Mouse (Mus musculus): ENCODE results near the gene Gm12184. TPM values are rescaled to one million over a fixed set of nuclear protein-coding genes. Genes with fewer than 3 reads are reported as not detected.
"Not testable (repeated sequence)": the region's sequence is repeated elsewhere in the genome, so short reads cannot be mapped to it uniquely, and the experiment has no call there.

The Gm12184 gene
- 3.9 and 4.1 TPM in 2 replicates for polyA plus RNA-seq (2014; fragmentation: Nextera tagmentation; extraction: Ambion mirVana)

- not testable (repeated sequence) for DNase-seq (ENCODE audit: low spot score); H3K27me3 ChIP-seq (replicated peaks; ENCODE audit: control insufficient read depth, insufficient read depth, low read length); H3K36me3 ChIP-seq (ENCODE audit: control insufficient read depth, insufficient read depth, low read length); H3K9me3 ChIP-seq (ENCODE audit: control insufficient read depth, low read length)
- H3K9ac ChIP-seq (ENCODE audit: low read length): peak within 1 kb of the TSS; percentile 38
- H3K4me1 ChIP-seq (replicated peaks; ENCODE audit: control insufficient read depth, insufficient read depth, low read length): peaks cover 13% of the 10 kb centered on the region; the same call in 1 of the 2 replicates
- ATAC-seq (replicated peaks; ENCODE audit: low FRiP score, low TSS enrichment, low read depth): peak; percentile 82
- peak within 1 kb of the TSS; percentile 46 for H3K4me2 ChIP-seq (ENCODE audit: low read length)
- H3K27ac ChIP-seq (ENCODE audit: low read depth): peak within 1 kb of the TSS; percentile 43; the same call in 1 of the 2 replicates
- WGBS: 0% methylated on average over 34 of the region's 92 CpGs
- H3K4me3 ChIP-seq (ENCODE audit: low read depth, low read length): peak within 1 kb of the TSS; percentile 51
Observed at GRCm38 (mm10) chr11:48825979-48826751, at the start of gene Gm12184, which contains the start of gene Trim7. Gene Gm12184, minus strand, starts transcription at chr11:48826655. Gene Trim7, plus strand, starts transcription at chr11:48826140.

DNA sequence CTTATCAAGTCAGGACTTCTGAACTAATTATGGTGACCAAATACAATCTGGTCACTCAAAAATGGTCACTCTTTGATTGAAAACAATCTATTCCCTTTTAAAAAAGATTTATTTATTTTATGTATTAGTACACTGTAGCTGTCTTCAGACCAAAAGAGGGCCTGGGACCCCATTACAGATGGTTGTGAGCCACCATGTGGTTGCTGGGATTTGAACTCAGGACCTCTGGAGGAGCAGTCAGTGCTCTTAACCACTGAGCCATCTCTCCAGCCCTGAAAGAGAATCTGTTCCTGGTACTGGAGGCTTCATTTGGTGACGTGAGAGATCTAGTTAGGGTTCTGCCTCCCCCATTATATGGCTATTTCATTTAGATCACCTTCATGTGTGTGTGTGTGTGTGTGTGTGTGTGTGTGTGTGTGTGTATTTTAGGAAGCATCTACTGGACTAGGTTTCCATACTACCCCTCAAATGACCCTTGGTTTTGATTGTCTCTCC lies 48.9 kb upstream of the Gm12184 start:
- not testable (repeated sequence) for H3K4me2 ChIP-seq (ENCODE audit: low read length); H3K4me3 ChIP-seq (ENCODE audit: low read depth, low read length); H3K27ac ChIP-seq (ENCODE audit: low read depth); H3K9me3 ChIP-seq (ENCODE audit: control insufficient read depth, low read length); H3K36me3 ChIP-seq (ENCODE audit: control insufficient read depth, insufficient read depth, low read length); H3K9ac ChIP-seq (ENCODE audit: low read length); ATAC-seq (replicated peaks; ENCODE audit: low FRiP score, low TSS enrichment, low read depth); H3K27me3 ChIP-seq (replicated peaks; ENCODE audit: control insufficient read depth, insufficient read depth, low read length); DNase-seq (ENCODE audit: low spot score)
- WGBS: 100% methylated on average over 1 of the region's 1 CpGs
- H3K4me1 ChIP-seq (replicated peaks; ENCODE audit: control insufficient read depth, insufficient read depth, low read length): peaks cover 13% of the 10 kb centered on the region

- Histone ChIP-seq H3K4me2 (ENCODE audit: low read length) (no peak overlapping the region), H3K27ac (ENCODE audit: low read depth) (no peak overlapping the region), H3K9me3 (ENCODE audit: control insufficient read depth, low read length) (no peaks in the 10 kb centered on the region), H3K36me3 (ENCODE audit: control insufficient read depth, insufficient read depth, low read length) (no peaks in the 10 kb centered on the region), H3K4me1 (replicated peaks; ENCODE audit: control insufficient read depth, insufficient read depth, low read length) (peaks cover 22% of the 10 kb centered on the region), H3K4me3 (ENCODE audit: low read depth, low read length) (no peak overlapping the region), H3K27me3 (replicated peaks; ENCODE audit: control insufficient read depth, insufficient read depth, low read length) (no peaks in the 10 kb centered on the region), H3K9ac (ENCODE audit: low read length) (no peak overlapping the region)
- peak; percentile 36; the same call in 1 of the 2 replicates for ATAC-seq (replicated peaks; ENCODE audit: low FRiP score, low TSS enrichment, low read depth)
- 1% methylated on average over 4 of the region's 4 CpGs for WGBS
- DNase-seq (ENCODE audit: low spot score): peak; percentile 78
Observed at GRCm38 (mm10) chr11:48874465-48874864, 48.0 kb upstream of the Gm12184 start.

DNA sequence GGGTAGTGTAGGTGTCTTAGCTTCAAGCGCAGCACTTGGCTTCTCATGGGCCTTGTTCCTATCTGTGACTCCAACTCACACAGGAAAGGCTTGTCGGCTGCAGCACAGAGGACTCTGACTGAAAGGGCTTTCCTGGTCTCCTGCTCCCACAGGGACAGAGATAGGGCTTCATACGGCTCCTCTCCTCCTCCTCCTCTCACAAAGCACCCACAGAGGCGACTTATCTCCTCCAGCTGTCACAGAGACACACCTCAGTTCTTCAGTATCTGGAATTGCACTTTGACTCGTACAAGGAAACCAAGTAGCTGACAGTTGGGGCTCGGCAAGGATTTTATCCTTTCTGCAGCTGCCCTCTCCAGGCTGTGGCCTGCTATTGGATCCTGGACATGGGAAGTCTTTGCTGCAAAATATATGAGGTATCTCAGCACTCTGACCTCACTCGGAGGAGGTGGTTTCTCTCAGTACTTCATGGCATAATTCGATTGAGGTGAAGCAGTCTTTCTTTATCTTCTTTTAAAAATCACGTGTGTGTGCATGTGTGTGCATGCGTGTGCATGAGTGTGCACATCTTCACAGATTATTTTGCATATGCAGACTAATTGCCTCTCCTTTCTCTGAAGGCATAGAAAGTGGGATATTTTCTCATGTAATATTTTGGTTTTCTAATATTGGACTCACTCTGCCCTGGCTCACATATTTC lies 47.3 kb upstream of the Gm12184 start:
- no peaks in the 10 kb centered on the region for H3K9me3 ChIP-seq (ENCODE audit: control insufficient read depth, low read length)
- DNase-seq (ENCODE audit: low spot score) (no peak), ATAC-seq (replicated peaks; ENCODE audit: low FRiP score, low TSS enrichment, low read depth) (peak; percentile 25; the same call in 1 of the 2 replicates)
- 53% methylated on average over 10 of the region's 10 CpGs for WGBS
- no peak overlapping the region for H3K9ac ChIP-seq (ENCODE audit: low read length)
- peak overlapping the region; percentile 16; the same call in 1 of the 2 replicates for H3K4me2 ChIP-seq (ENCODE audit: low read length)
- no peak overlapping the region for H3K4me3 ChIP-seq (ENCODE audit: low read depth, low read length)
- peak overlapping the region; percentile 82 for H3K27ac ChIP-seq (ENCODE audit: low read depth)
- H3K4me1 ChIP-seq (replicated peaks; ENCODE audit: control insufficient read depth, insufficient read depth, low read length): peaks cover 29% of the 10 kb centered on the region
- no peaks in the 10 kb centered on the region for H3K36me3 ChIP-seq (ENCODE audit: control insufficient read depth, insufficient read depth, low read length)
- H3K27me3 ChIP-seq (replicated peaks; ENCODE audit: control insufficient read depth, insufficient read depth, low read length): no peaks in the 10 kb centered on the region

DNA sequence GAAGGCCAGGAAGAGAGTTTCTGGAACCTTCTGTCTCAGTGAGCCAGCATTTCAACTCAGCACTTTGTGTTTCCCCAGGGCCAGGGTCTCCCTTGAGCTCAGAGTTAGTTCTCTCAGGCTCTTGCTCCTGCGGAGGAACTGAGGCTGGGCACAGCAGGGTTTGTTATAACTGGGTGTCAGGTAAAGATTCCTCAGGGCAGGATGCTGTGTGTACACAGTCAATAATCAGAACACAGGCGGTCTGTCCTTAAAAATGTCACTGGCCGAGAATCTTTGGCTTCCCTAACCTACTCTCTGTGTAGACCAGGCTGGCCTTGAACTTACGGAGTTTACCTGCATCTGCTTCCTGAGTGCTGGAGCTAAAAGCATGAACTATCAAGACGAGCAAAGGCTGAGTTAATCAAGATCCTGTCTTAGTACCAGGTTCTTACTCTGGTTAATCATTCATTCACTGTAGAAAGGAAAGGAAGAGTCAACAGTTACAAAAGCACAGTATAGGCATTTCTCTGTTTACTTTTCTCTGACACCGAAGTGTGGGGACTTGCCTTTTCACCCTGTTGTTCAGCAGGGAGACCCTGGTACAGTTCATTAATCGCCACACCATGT lies 46.3 kb upstream of the Gm12184 start:
- Histone ChIP-seq H3K9ac (ENCODE audit: low read length) (no peak overlapping the region), H3K36me3 (ENCODE audit: control insufficient read depth, insufficient read depth, low read length) (no peaks in the 10 kb centered on the region), H3K4me2 (ENCODE audit: low read length) (peak overlapping the region; percentile 73), H3K4me3 (ENCODE audit: low read depth, low read length) (no peak overlapping the region), H3K9me3 (ENCODE audit: control insufficient read depth, low read length) (no peaks in the 10 kb centered on the region), H3K27ac (ENCODE audit: low read depth) (peak overlapping the region; percentile 82), H3K4me1 (replicated peaks; ENCODE audit: control insufficient read depth, insufficient read depth, low read length) (peaks cover 31% of the 10 kb centered on the region), H3K27me3 (replicated peaks; ENCODE audit: control insufficient read depth, insufficient read depth, low read length) (no peaks in the 10 kb centered on the region)
- 70% methylated on average over 7 of the region's 7 CpGs for WGBS
- ATAC-seq (replicated peaks; ENCODE audit: low FRiP score, low TSS enrichment, low read depth): peak; percentile 26
- DNase-seq (ENCODE audit: low spot score): no peak

- H3K9me3 ChIP-seq (ENCODE audit: control insufficient read depth, low read length): no peaks in the 10 kb centered on the region
- DNase-seq (ENCODE audit: low spot score) (no peak), ATAC-seq (replicated peaks; ENCODE audit: low FRiP score, low TSS enrichment, low read depth) (no peak)
- peak overlapping the region; percentile 66 for H3K9ac ChIP-seq (ENCODE audit: low read length)
- WGBS: 13% methylated on average over 17 of the region's 17 CpGs
- H3K4me3 ChIP-seq (ENCODE audit: low read depth, low read length): peak overlapping the region; percentile 49
- H3K27me3 ChIP-seq (replicated peaks; ENCODE audit: control insufficient read depth, insufficient read depth, low read length): no peaks in the 10 kb centered on the region
- H3K4me1 ChIP-seq (replicated peaks; ENCODE audit: control insufficient read depth, insufficient read depth, low read length): peaks cover 31% of the 10 kb centered on the region
- no peaks in the 10 kb centered on the region for H3K36me3 ChIP-seq (ENCODE audit: control insufficient read depth, insufficient read depth, low read length)
- H3K4me2 ChIP-seq (ENCODE audit: low read length): peak overlapping the region; percentile 73
- peak overlapping the region; percentile 82 for H3K27ac ChIP-seq (ENCODE audit: low read depth)
Observed at GRCm38 (mm10) chr11:48871817-48872541, 45.5 kb upstream of the Gm12184 start.

GRCm38 (mm10) chr11:48871201-48871772 lies 44.8 kb upstream of the Gm12184 start, which contains the start of gene Irgm1:
Gene Irgm1, minus strand, starts transcription at chr11:48871683.
- Histone ChIP-seq H3K4me2 (ENCODE audit: low read length) (peak within 1 kb of the TSS; percentile 73), H3K27me3 (replicated peaks; ENCODE audit: control insufficient read depth, insufficient read depth, low read length) (no peaks in the 10 kb centered on the region), H3K9me3 (ENCODE audit: control insufficient read depth, low read length) (no peaks in the 10 kb centered on the region), H3K36me3 (ENCODE audit: control insufficient read depth, insufficient read depth, low read length) (peaks cover 4% of the 10 kb centered on the region; the same call in 1 of the 2 replicates), H3K9ac (ENCODE audit: low read length) (peak within 1 kb of the TSS; percentile 66), H3K27ac (ENCODE audit: low read depth) (peak within 1 kb of the TSS; percentile 82), H3K4me3 (ENCODE audit: low read depth, low read length) (peak within 1 kb of the TSS; percentile 49), H3K4me1 (replicated peaks; ENCODE audit: control insufficient read depth, insufficient read depth, low read length) (peaks cover 31% of the 10 kb centered on the region)
- under 1% methylated on average over 19 of the region's 19 CpGs for WGBS
- DNase-seq (ENCODE audit: low spot score): peak; percentile 87
- ATAC-seq (replicated peaks; ENCODE audit: low FRiP score, low TSS enrichment, low read depth): peak; percentile 20; the same call in 1 of the 2 replicates
